Mouse (Mus musculus) limb, embryonic 11.5 days (tissue): Measurements from ENCODE around the gene Basp1. TPM values are rescaled to one million over a fixed set of nuclear protein-coding genes. Genes with fewer than 3 reads are reported as not detected.

Experiments
- polyA plus RNA-seq: library from polyadenylated mRNA; unstranded; fragments of >200 nt; fragmentation: Nextera tagmentation; extraction: Ambion mirVana; gene quantifications from 2 replicates; pipeline ENCODE4 v1.2.1, GENCODE M21; 2014

The Basp1 gene
- polyA plus RNA-seq, 1 experiment from 2014 or later = 81.8 TPM

Other genes with a start within 250 kb of the Basp1 start
- 48.4 and 52.2 TPM in 2 replicates for gene Myo10, start 208.8 kb upstream of the Basp1 start, polyA plus RNA-seq